Mouse (Mus musculus) monocyte, adult 5-6 weeks (primary cell): ENCODE data around the gene Cul4b. TPM values are rescaled to one million over a fixed set of nuclear protein-coding genes. Genes with fewer than 3 reads are reported as not detected.
"Not testable (repeated sequence)": the region's sequence is repeated elsewhere in the genome, so short reads cannot be mapped to it uniquely, and the experiment has no call there.

Experiments used
- ATAC-seq: fragments of 153-309, 156-312 bp; replicated peaks from 2 replicates; pipeline ENCODE4 v1.8.0; 2017; ENCODE audit warnings: mild to moderate bottlenecking; ENCODE audit not compliant: low TSS enrichment, insufficient number of reproducible peaks, severe bottlenecking, poor library complexity, low FRiP score
- total RNA-seq: library from RNA; stranded (forward); fragments of 200-1000, 200-491, 200-594 nt; gene quantifications from 3 replicates; pipeline ENCODE4 v1.2.3, GENCODE M21; 2017

Gene Cul4b
- 24.5 to 36.9 TPM (median 33.7 TPM) in 3 replicates for total RNA-seq

GRCm38 (mm10) chrX:38576078-38576477 is at the start of gene Cul4b:
Gene Cul4b (minus strand): TSS chrX:38576196.
- ATAC-seq, result no peak

- peak; percentile 79 for ATAC-seq
Measured at GRCm38 (mm10) chrX:38600995-38601369, 25.0 kb upstream of the Cul4b start.

GRCm38 (mm10) chrX:38600177-38600994 is 24.4 kb upstream of the Cul4b start, which contains the start of gene Mcts1:
Gene Mcts1 (plus strand): TSS chrX:38600578.
- peak; percentile 100 for ATAC-seq

GRCm38 (mm10) chrX:38593180-38593889 is 17.3 kb upstream of the Cul4b start:
- ATAC-seq, result no peak

- no peak for ATAC-seq
Measured at GRCm38 (mm10) chrX:38591749-38592148, 15.8 kb upstream of the Cul4b start.

GRCm38 (mm10) chrX:38589827-38590226 is 13.8 kb upstream of the Cul4b start:
- no peak for ATAC-seq

GRCm38 (mm10) chrX:38583261-38583660 is 7.3 kb upstream of the Cul4b start:
- ATAC-seq, result no peak

- no peak for ATAC-seq
Measured at GRCm38 (mm10) chrX:38581140-38581539, 5.1 kb upstream of the Cul4b start.

GRCm38 (mm10) chrX:38566521-38567205 is 9.3 kb downstream of the Cul4b start:
- no peak for ATAC-seq

GRCm38 (mm10) chrX:38565176-38565542 is 10.8 kb downstream of the Cul4b start:
- ATAC-seq, result no peak

- ATAC-seq, result peak; percentile 96
Measured at GRCm38 (mm10) chrX:38564542-38565175, 11.3 kb downstream of the Cul4b start.

- peak; percentile 54 for ATAC-seq
Measured at GRCm38 (mm10) chrX:38563941-38564541, 12.0 kb downstream of the Cul4b start.

- no peak for ATAC-seq
Measured at GRCm38 (mm10) chrX:38553255-38553654, 22.7 kb downstream of the Cul4b start.

GRCm38 (mm10) chrX:38514556-38514955 is 61.4 kb downstream of the Cul4b start:
- ATAC-seq, result no peak

GRCm38 (mm10) chrX:38504846-38505245 is 71.2 kb downstream of the Cul4b start:
- ATAC-seq, result no peak

GRCm38 (mm10) chrX:38502182-38502581 is 73.8 kb downstream of the Cul4b start:
- ATAC-seq, result not testable (repeated sequence)

GRCm38 (mm10) chrX:38485464-38485863 is 90.5 kb downstream of the Cul4b start:
- not testable (repeated sequence) for ATAC-seq
